Mouse (Mus musculus): Measurements from ENCODE around the gene Rbm6. TPM values are rescaled to one million over a fixed set of nuclear protein-coding genes. Genes with fewer than 3 reads are reported as not detected.

The Rbm6 gene
- polyA plus RNA-seq, 1 experiment from 2014 or later: 21.1 TPM

- Histone ChIP-seq H3K4me1 (replicated peaks; ENCODE audit: control insufficient read depth, insufficient read depth, low read length) (no peaks in the 10 kb centered on the region), H3K27ac (ENCODE audit: low read depth, low read length) (no peak overlapping the region; the same call in 1 of the 2 replicates), H3K4me3 (ENCODE audit: low read depth, low read length) (no peak overlapping the region), H3K9me3 (ENCODE audit: control insufficient read depth) (no peaks in the 10 kb centered on the region), H3K4me2 (replicated peaks; ENCODE audit: low read depth) (no peak overlapping the region), H3K9ac (ENCODE audit: low read depth, low read length) (no peak overlapping the region), H3K27me3 (replicated peaks; ENCODE audit: control insufficient read depth, insufficient read depth, low read length) (no peaks in the 10 kb centered on the region), H3K36me3 (ENCODE audit: control insufficient read depth, insufficient read depth) (peaks cover 96% of the 10 kb centered on the region)
- no peak for TF ChIP-seq CTCF (IDR thresholded peaks at IDR 0.05; ENCODE audit: low read depth)
- 92% methylated on average over 3 of the region's 3 CpGs for WGBS
- ATAC-seq: no peak
Observed at GRCm38 (mm10) chr9:107748063-107748462, 125.0 kb downstream of the Rbm6 start.

GRCm38 (mm10) chr9:107747310-107747709 lies 125.7 kb downstream of the Rbm6 start:
- no peaks in the 10 kb centered on the region for H3K27me3 ChIP-seq (replicated peaks; ENCODE audit: control insufficient read depth, insufficient read depth, low read length)
- H3K36me3 ChIP-seq (ENCODE audit: control insufficient read depth, insufficient read depth): peaks cover 97% of the 10 kb centered on the region
- TF ChIP-seq CTCF (IDR thresholded peaks at IDR 0.05; ENCODE audit: low read depth): no peak
- H3K4me2 ChIP-seq (replicated peaks; ENCODE audit: low read depth): no peak overlapping the region
- H3K4me1 ChIP-seq (replicated peaks; ENCODE audit: control insufficient read depth, insufficient read depth, low read length): no peaks in the 10 kb centered on the region
- 89% methylated on average over 1 of the region's 1 CpGs for WGBS
- H3K9ac ChIP-seq (ENCODE audit: low read depth, low read length): no peak overlapping the region
- no peaks in the 10 kb centered on the region for H3K9me3 ChIP-seq (ENCODE audit: control insufficient read depth)
- no peak overlapping the region for H3K27ac ChIP-seq (ENCODE audit: low read depth, low read length)
- no peak for ATAC-seq
- H3K4me3 ChIP-seq (ENCODE audit: low read depth, low read length): no peak overlapping the region

GRCm38 (mm10) chr9:107746679-107747078 lies 126.4 kb downstream of the Rbm6 start:
- no peak overlapping the region for H3K4me3 ChIP-seq (ENCODE audit: low read depth, low read length)
- 98% methylated on average over 3 of the region's 3 CpGs for WGBS
- H3K27me3 ChIP-seq (replicated peaks; ENCODE audit: control insufficient read depth, insufficient read depth, low read length): no peaks in the 10 kb centered on the region
- no peak overlapping the region for H3K9ac ChIP-seq (ENCODE audit: low read depth, low read length)
- H3K4me1 ChIP-seq (replicated peaks; ENCODE audit: control insufficient read depth, insufficient read depth, low read length): no peaks in the 10 kb centered on the region
- H3K9me3 ChIP-seq (ENCODE audit: control insufficient read depth): no peaks in the 10 kb centered on the region
- ATAC-seq: no peak
- no peak overlapping the region for H3K4me2 ChIP-seq (replicated peaks; ENCODE audit: low read depth)
- H3K36me3 ChIP-seq (ENCODE audit: control insufficient read depth, insufficient read depth): peaks cover 97% of the 10 kb centered on the region
- peak; percentile 47 for TF ChIP-seq CTCF (IDR thresholded peaks at IDR 0.05; ENCODE audit: low read depth)
- H3K27ac ChIP-seq (ENCODE audit: low read depth, low read length): no peak overlapping the region; the same call in 1 of the 2 replicates

- WGBS: 88% methylated on average over 6 of the region's 6 CpGs
- H3K4me2 ChIP-seq (replicated peaks; ENCODE audit: low read depth): no peak overlapping the region
- H3K4me3 ChIP-seq (ENCODE audit: low read depth, low read length): no peak overlapping the region
- TF ChIP-seq CTCF (IDR thresholded peaks at IDR 0.05; ENCODE audit: low read depth): no peak
- no peaks in the 10 kb centered on the region for H3K4me1 ChIP-seq (replicated peaks; ENCODE audit: control insufficient read depth, insufficient read depth, low read length)
- H3K9me3 ChIP-seq (ENCODE audit: control insufficient read depth): no peaks in the 10 kb centered on the region
- no peak overlapping the region for H3K27ac ChIP-seq (ENCODE audit: low read depth, low read length)
- no peak for ATAC-seq
- H3K9ac ChIP-seq (ENCODE audit: low read depth, low read length): no peak overlapping the region
- no peaks in the 10 kb centered on the region for H3K27me3 ChIP-seq (replicated peaks; ENCODE audit: control insufficient read depth, insufficient read depth, low read length)
- H3K36me3 ChIP-seq (ENCODE audit: control insufficient read depth, insufficient read depth): peaks cover 97% of the 10 kb centered on the region
Observed at GRCm38 (mm10) chr9:107744061-107744460, 129.0 kb downstream of the Rbm6 start.

GRCm38 (mm10) chr9:107738841-107739202 lies 134.2 kb downstream of the Rbm6 start:
- Histone ChIP-seq H3K4me1 (replicated peaks; ENCODE audit: control insufficient read depth, insufficient read depth, low read length) (no peaks in the 10 kb centered on the region; the same call in 1 of the 2 replicates), H3K27ac (ENCODE audit: low read depth, low read length) (0 out of 2 replicates have a peak overlapping the region, but pooled peaks have one; percentile 21), H3K9me3 (ENCODE audit: control insufficient read depth) (no peaks in the 10 kb centered on the region), H3K36me3 (ENCODE audit: control insufficient read depth, insufficient read depth) (peaks cover 55% of the 10 kb centered on the region), H3K9ac (ENCODE audit: low read depth, low read length) (no peak overlapping the region), H3K4me3 (ENCODE audit: low read depth, low read length) (no peak overlapping the region), H3K27me3 (replicated peaks; ENCODE audit: control insufficient read depth, insufficient read depth, low read length) (peaks cover 11% of the 10 kb centered on the region; the same call in 1 of the 2 replicates), H3K4me2 (replicated peaks; ENCODE audit: low read depth) (no peak overlapping the region)
- peak; percentile 76 for TF ChIP-seq CTCF (IDR thresholded peaks at IDR 0.05; ENCODE audit: low read depth)
- 52% methylated on average over 4 of the region's 4 CpGs for WGBS
- peak; percentile 56 for ATAC-seq

- TF ChIP-seq CTCF (IDR thresholded peaks at IDR 0.05; ENCODE audit: low read depth): peak; percentile 98
- Histone ChIP-seq H3K4me2 (replicated peaks; ENCODE audit: low read depth) (no peak overlapping the region), H3K9me3 (ENCODE audit: control insufficient read depth) (no peaks in the 10 kb centered on the region), H3K27me3 (replicated peaks; ENCODE audit: control insufficient read depth, insufficient read depth, low read length) (peaks cover 11% of the 10 kb centered on the region; the same call in 1 of the 2 replicates), H3K4me1 (replicated peaks; ENCODE audit: control insufficient read depth, insufficient read depth, low read length) (no peaks in the 10 kb centered on the region; the same call in 1 of the 2 replicates), H3K27ac (ENCODE audit: low read depth, low read length) (0 out of 2 replicates have a peak overlapping the region, but pooled peaks have one; percentile 8), H3K4me3 (ENCODE audit: low read depth, low read length) (no peak overlapping the region), H3K36me3 (ENCODE audit: control insufficient read depth, insufficient read depth) (peaks cover 49% of the 10 kb centered on the region), H3K9ac (ENCODE audit: low read depth, low read length) (no peak overlapping the region)
- ATAC-seq: peak; percentile 46
- 18% methylated on average over 7 of the region's 7 CpGs for WGBS
Observed at GRCm38 (mm10) chr9:107738020-107738840, 134.8 kb downstream of the Rbm6 start.
